Mouse (Mus musculus) spleen, adult 2 months (tissue): ENCODE measurements around the gene Thsd7b.

Experiments
- CTCF ChIP-seq: fragments of 200-500 bp; IDR thresholded peaks from 2 replicates; pipeline ENCODE4 v1.5.1; 2011; ENCODE audit warnings: mild to moderate bottlenecking, inconsistent platforms; ENCODE audit not compliant: insufficient read depth, insufficient read length, insufficient replicate concordance; ENCODE audit errors: extremely low read depth
- POLR2A ChIP-seq: fragments of 200-500 bp; IDR thresholded peaks from 2 replicates; pipeline ENCODE4 v1.6.1; 2011; ENCODE audit warnings: low read depth, low read length, inconsistent platforms

- no peak for TF ChIP-seq POLR2A
- no peak for TF ChIP-seq CTCF
Observed at GRCm38 (mm10) chr1:129713571-129713970, 440.5 kb downstream of the Thsd7b start.
